Mouse (Mus musculus): Measurements from ENCODE around the gene Adamts17. TPM values are rescaled to one million over a fixed set of nuclear protein-coding genes. Genes with fewer than 3 reads are reported as not detected.

Adamts17 gene
- polyA plus RNA-seq, 1 experiment = not detected

- TF ChIP-seq GATA1 (IDR thresholded peaks at IDR 0.05; ENCODE audit: borderline replicate concordance, low read length) (no peak), FLI1 (IDR thresholded peaks at IDR 0.05; ENCODE audit: low read length) (no peak)
- H3K27me3 ChIP-seq (replicated peaks) = peaks cover 2% of the 10 kb centered on the region
- H3K4me3 ChIP-seq (replicated peaks) = no peak overlapping the region
- no peaks in the 10 kb centered on the region for H3K36me3 ChIP-seq (replicated peaks; ENCODE audit: low read length)
- H3K9me3 ChIP-seq = peaks cover 6% of the 10 kb centered on the region; the same call in 1 of the 2 replicates
- no peaks in the 10 kb centered on the region; the same call in 1 of the 2 replicates for H3K4me1 ChIP-seq
Measured at GRCm38 (mm10) chr7:66936042-66936755, 96.7 kb downstream of the Adamts17 start.

GRCm38 (mm10) chr7:66936911-66937310, 97.4 kb downstream of the Adamts17 start:
- H3K4me3 ChIP-seq (replicated peaks) = no peak overlapping the region
- TF ChIP-seq FLI1 (IDR thresholded peaks at IDR 0.05; ENCODE audit: low read length) (no peak), GATA1 (IDR thresholded peaks at IDR 0.05; ENCODE audit: borderline replicate concordance, low read length) (no peak)
- H3K9me3 ChIP-seq = peaks cover 6% of the 10 kb centered on the region; the same call in 1 of the 2 replicates
- H3K36me3 ChIP-seq (replicated peaks; ENCODE audit: low read length) = no peaks in the 10 kb centered on the region
- peaks cover 2% of the 10 kb centered on the region for H3K27me3 ChIP-seq (replicated peaks)
- H3K4me1 ChIP-seq = no peaks in the 10 kb centered on the region; the same call in 1 of the 2 replicates

GRCm38 (mm10) chr7:66938988-66939783, 99.7 kb downstream of the Adamts17 start:
- H3K36me3 ChIP-seq (replicated peaks; ENCODE audit: low read length) = no peaks in the 10 kb centered on the region
- H3K27me3 ChIP-seq (replicated peaks) = peaks cover 2% of the 10 kb centered on the region
- no peak overlapping the region for H3K4me3 ChIP-seq (replicated peaks)
- TF ChIP-seq FLI1 (IDR thresholded peaks at IDR 0.05; ENCODE audit: low read length) (no peak), GATA1 (IDR thresholded peaks at IDR 0.05; ENCODE audit: borderline replicate concordance, low read length) (no peak)
- H3K4me1 ChIP-seq = no peaks in the 10 kb centered on the region; the same call in 1 of the 2 replicates
- peaks cover 3% of the 10 kb centered on the region; the same call in 1 of the 2 replicates for H3K9me3 ChIP-seq

GRCm38 (mm10) chr7:66940761-66941160, 101.2 kb downstream of the Adamts17 start:
- no peaks in the 10 kb centered on the region; the same call in 1 of the 2 replicates for H3K9me3 ChIP-seq
- H3K36me3 ChIP-seq (replicated peaks; ENCODE audit: low read length) = no peaks in the 10 kb centered on the region
- H3K27me3 ChIP-seq (replicated peaks) = peaks cover 2% of the 10 kb centered on the region
- H3K4me3 ChIP-seq (replicated peaks) = no peak overlapping the region
- no peak for TF ChIP-seq FLI1 (IDR thresholded peaks at IDR 0.05; ENCODE audit: low read length)
- no peak for TF ChIP-seq GATA1 (IDR thresholded peaks at IDR 0.05; ENCODE audit: borderline replicate concordance, low read length)
- no peaks in the 10 kb centered on the region; the same call in 1 of the 2 replicates for H3K4me1 ChIP-seq

GRCm38 (mm10) chr7:66949006-66949405, 109.5 kb downstream of the Adamts17 start:
- H3K27me3 ChIP-seq (replicated peaks) = no peaks in the 10 kb centered on the region
- H3K9me3 ChIP-seq = no peaks in the 10 kb centered on the region
- no peak for TF ChIP-seq GATA1 (IDR thresholded peaks at IDR 0.05; ENCODE audit: borderline replicate concordance, low read length)
- no peak for TF ChIP-seq FLI1 (IDR thresholded peaks at IDR 0.05; ENCODE audit: low read length)
- H3K36me3 ChIP-seq (replicated peaks; ENCODE audit: low read length) = no peaks in the 10 kb centered on the region
- no peak overlapping the region for H3K4me3 ChIP-seq (replicated peaks)
- no peaks in the 10 kb centered on the region for H3K4me1 ChIP-seq

GRCm38 (mm10) chr7:66952921-66953320, 113.4 kb downstream of the Adamts17 start:
- Histone ChIP-seq H3K36me3 (replicated peaks; ENCODE audit: low read length) (no peaks in the 10 kb centered on the region), H3K9me3 (peaks cover 4% of the 10 kb centered on the region; the same call in 1 of the 2 replicates), H3K4me1 (peaks cover 15% of the 10 kb centered on the region), H3K4me3 (replicated peaks) (no peak overlapping the region), H3K27me3 (replicated peaks) (no peaks in the 10 kb centered on the region)
- TF ChIP-seq GATA1 (IDR thresholded peaks at IDR 0.05; ENCODE audit: borderline replicate concordance, low read length) (no peak), FLI1 (IDR thresholded peaks at IDR 0.05; ENCODE audit: low read length) (no peak)

GRCm38 (mm10) chr7:66954073-66954472, 114.5 kb downstream of the Adamts17 start:
- H3K36me3 ChIP-seq (replicated peaks; ENCODE audit: low read length) = no peaks in the 10 kb centered on the region
- H3K4me1 ChIP-seq = peaks cover 15% of the 10 kb centered on the region
- peaks cover 4% of the 10 kb centered on the region; the same call in 1 of the 2 replicates for H3K9me3 ChIP-seq
- TF ChIP-seq GATA1 (IDR thresholded peaks at IDR 0.05; ENCODE audit: borderline replicate concordance, low read length) = no peak
- no peak for TF ChIP-seq FLI1 (IDR thresholded peaks at IDR 0.05; ENCODE audit: low read length)
- no peak overlapping the region for H3K4me3 ChIP-seq (replicated peaks)
- H3K27me3 ChIP-seq (replicated peaks) = no peaks in the 10 kb centered on the region

- TF ChIP-seq GATA1 (IDR thresholded peaks at IDR 0.05; ENCODE audit: borderline replicate concordance, low read length) = no peak
- no peak for TF ChIP-seq FLI1 (IDR thresholded peaks at IDR 0.05; ENCODE audit: low read length)
- peaks cover 4% of the 10 kb centered on the region; the same call in 1 of the 2 replicates for H3K9me3 ChIP-seq
- peaks cover 15% of the 10 kb centered on the region for H3K4me1 ChIP-seq
- no peak overlapping the region for H3K4me3 ChIP-seq (replicated peaks)
- H3K27me3 ChIP-seq (replicated peaks) = no peaks in the 10 kb centered on the region
- H3K36me3 ChIP-seq (replicated peaks; ENCODE audit: low read length) = no peaks in the 10 kb centered on the region
Measured at GRCm38 (mm10) chr7:66954723-66955122, 115.2 kb downstream of the Adamts17 start.

GRCm38 (mm10) chr7:66955455-66955919, 116.0 kb downstream of the Adamts17 start:
- H3K4me3 ChIP-seq (replicated peaks) = no peak overlapping the region
- TF ChIP-seq FLI1 (IDR thresholded peaks at IDR 0.05; ENCODE audit: low read length) (no peak), GATA1 (IDR thresholded peaks at IDR 0.05; ENCODE audit: borderline replicate concordance, low read length) (no peak)
- H3K4me1 ChIP-seq = peaks cover 15% of the 10 kb centered on the region
- H3K36me3 ChIP-seq (replicated peaks; ENCODE audit: low read length) = no peaks in the 10 kb centered on the region
- H3K27me3 ChIP-seq (replicated peaks) = no peaks in the 10 kb centered on the region
- peaks cover 4% of the 10 kb centered on the region; the same call in 1 of the 2 replicates for H3K9me3 ChIP-seq

Measured in megakaryocyte, embryonic 14.5 days (primary cell).